Mouse (Mus musculus): ENCODE data around the gene Arpc2. TPM values are rescaled to one million over a fixed set of nuclear protein-coding genes. Genes with fewer than 3 reads are reported as not detected.
A peak's percentile ranks its signal among the peaks of the same experiment; 100 is the strongest.

The Arpc2 gene
- polyA plus RNA-seq, 1 experiment = 214 TPM

- Histone ChIP-seq H3K4me3 (no peak overlapping the region), H3K4me2 (ENCODE audit: low read depth) (peak overlapping the region; percentile 85), H3ac (ENCODE audit: control insufficient read depth, insufficient read length) (no peak overlapping the region)
These were observed 62.4 kb downstream of the Arpc2 start for GRCm38 (mm10) chr1:74298157-74298750.

GRCm38 (mm10) chr1:74298996-74299395 is 63.1 kb downstream of the Arpc2 start:
- TF ChIP-seq POLR2A (IDR thresholded peaks at IDR 0.05; ENCODE audit: insufficient read length, low read depth) (peak; percentile 47), USF1 (IDR thresholded peaks at IDR 0.05; ENCODE audit: low read depth) (no peak), SRF (IDR thresholded peaks at IDR 0.05; ENCODE audit: control insufficient read depth, insufficient read length, low read depth) (no peak), POLR2AphosphoS2 (IDR thresholded peaks at IDR 0.05; ENCODE audit: insufficient read length, low read depth) (peak; percentile 72), MAX (IDR thresholded peaks at IDR 0.05; ENCODE audit: low read depth) (no peak)
- no peaks in the 10 kb centered on the region for H3K27me3 ChIP-seq (ENCODE audit: control insufficient read depth, insufficient read depth, insufficient read length)
- H3K36me3 ChIP-seq (ENCODE audit: control insufficient read depth, insufficient read depth) = peaks cover under 1% of the 10 kb centered on the region
- peaks cover 62% of the 10 kb centered on the region for H3K79me2 ChIP-seq (ENCODE audit: control insufficient read depth, insufficient read depth)
- peak overlapping the region; percentile 85 for H3K4me2 ChIP-seq (ENCODE audit: low read depth)
- H3K4me3 ChIP-seq = peak overlapping the region; percentile 2
- no peak overlapping the region for H3ac ChIP-seq (ENCODE audit: control insufficient read depth, insufficient read length)

More at GRCm38 (mm10) chr1:74298157-74298750, 62.4 kb downstream of the Arpc2 start:
- Histone ChIP-seq H3K36me3 (ENCODE audit: control insufficient read depth, insufficient read depth) (peaks cover 8% of the 10 kb centered on the region), H3K79me2 (ENCODE audit: control insufficient read depth, insufficient read depth) (peaks cover 65% of the 10 kb centered on the region), H3K27me3 (ENCODE audit: control insufficient read depth, insufficient read depth, insufficient read length) (no peaks in the 10 kb centered on the region)
- TF ChIP-seq SRF (IDR thresholded peaks at IDR 0.05; ENCODE audit: control insufficient read depth, insufficient read length, low read depth) (no peak), POLR2AphosphoS2 (IDR thresholded peaks at IDR 0.05; ENCODE audit: insufficient read length, low read depth) (no peak), MYOG (IDR thresholded peaks at IDR 0.05; ENCODE audit: control insufficient read depth in 1 of 3, insufficient read depth in 1 of 3, insufficient read length in 2 of 3, low read depth in 2 of 3) (no peak), MAX (IDR thresholded peaks at IDR 0.05; ENCODE audit: low read depth) (no peak), MYOD1 (IDR thresholded peaks at IDR 0.05; ENCODE audit: control insufficient read depth in 1 of 3, insufficient read length in 2 of 3, low read depth in 2 of 3) (no peak), E2F4 (IDR thresholded peaks at IDR 0.05; ENCODE audit: insufficient read depth) (no peak), TCF12 (IDR thresholded peaks at IDR 0.05; ENCODE audit: insufficient read depth, poor library complexity, severe bottlenecking) (no peak), TCF3 (IDR thresholded peaks at IDR 0.05; ENCODE audit: insufficient read length, low read depth) (no peak), REST (IDR thresholded peaks at IDR 0.05; ENCODE audit: insufficient read depth, insufficient read length) (no peak), POLR2A (IDR thresholded peaks at IDR 0.05; ENCODE audit: insufficient read length, low read depth) (no peak), CEBPB (IDR thresholded peaks at IDR 0.05; ENCODE audit: insufficient read depth, poor library complexity, severe bottlenecking) (no peak)

- Histone ChIP-seq H3ac (ENCODE audit: control insufficient read depth, insufficient read length) (no peak overlapping the region), H3K27me3 (ENCODE audit: control insufficient read depth, insufficient read depth, insufficient read length) (no peaks in the 10 kb centered on the region), H3K4me3 (no peak overlapping the region), H3K36me3 (ENCODE audit: control insufficient read depth, insufficient read depth) (no peaks in the 10 kb centered on the region), H3K4me2 (ENCODE audit: low read depth) (peak overlapping the region; percentile 97), H3K79me2 (ENCODE audit: control insufficient read depth, insufficient read depth) (peaks cover 61% of the 10 kb centered on the region)
- TF ChIP-seq SRF (IDR thresholded peaks at IDR 0.05; ENCODE audit: control insufficient read depth, insufficient read length, low read depth) (no peak), POLR2A (IDR thresholded peaks at IDR 0.05; ENCODE audit: insufficient read length, low read depth) (no peak), TCF3 (IDR thresholded peaks at IDR 0.05; ENCODE audit: insufficient read length, low read depth) (no peak), MYOD1 (IDR thresholded peaks at IDR 0.05; ENCODE audit: control insufficient read depth in 1 of 3, insufficient read length in 2 of 3, low read depth in 2 of 3) (no peak), MAX (IDR thresholded peaks at IDR 0.05; ENCODE audit: low read depth) (no peak), TCF12 (IDR thresholded peaks at IDR 0.05; ENCODE audit: insufficient read depth, poor library complexity, severe bottlenecking) (no peak), E2F4 (IDR thresholded peaks at IDR 0.05; ENCODE audit: insufficient read depth) (no peak), USF1 (IDR thresholded peaks at IDR 0.05; ENCODE audit: low read depth) (no peak)
These were observed 64.6 kb downstream of the Arpc2 start for GRCm38 (mm10) chr1:74300347-74301110.

GRCm38 (mm10) chr1:74302229-74302628 is 66.3 kb downstream of the Arpc2 start:
- Histone ChIP-seq H3ac (ENCODE audit: control insufficient read depth, insufficient read length) (no peak overlapping the region), H3K4me2 (ENCODE audit: low read depth) (peak overlapping the region; percentile 97), H3K27me3 (ENCODE audit: control insufficient read depth, insufficient read depth, insufficient read length) (no peaks in the 10 kb centered on the region), H3K4me3 (peak overlapping the region; percentile 84), H3K79me2 (ENCODE audit: control insufficient read depth, insufficient read depth) (peaks cover 61% of the 10 kb centered on the region), H3K36me3 (ENCODE audit: control insufficient read depth, insufficient read depth) (no peaks in the 10 kb centered on the region)
- TF ChIP-seq POLR2AphosphoS2 (IDR thresholded peaks at IDR 0.05; ENCODE audit: insufficient read length, low read depth) = no peak
- no peak for TF ChIP-seq MAX (IDR thresholded peaks at IDR 0.05; ENCODE audit: low read depth)
- no peak for TF ChIP-seq POLR2A (IDR thresholded peaks at IDR 0.05; ENCODE audit: insufficient read length, low read depth)
- TF ChIP-seq TCF12 (IDR thresholded peaks at IDR 0.05; ENCODE audit: insufficient read depth, poor library complexity, severe bottlenecking) = no peak
- no peak for TF ChIP-seq TCF3 (IDR thresholded peaks at IDR 0.05; ENCODE audit: insufficient read length, low read depth)
- no peak for TF ChIP-seq MYOG (IDR thresholded peaks at IDR 0.05; ENCODE audit: control insufficient read depth in 1 of 3, insufficient read depth in 1 of 3, insufficient read length in 2 of 3, low read depth in 2 of 3)
- no peak for TF ChIP-seq MYOD1 (IDR thresholded peaks at IDR 0.05; ENCODE audit: control insufficient read depth in 1 of 3, insufficient read length in 2 of 3, low read depth in 2 of 3)
- TF ChIP-seq USF1 (IDR thresholded peaks at IDR 0.05; ENCODE audit: low read depth) = no peak
- TF ChIP-seq SRF (IDR thresholded peaks at IDR 0.05; ENCODE audit: control insufficient read depth, insufficient read length, low read depth) = no peak
- no peak for TF ChIP-seq CEBPB (IDR thresholded peaks at IDR 0.05; ENCODE audit: insufficient read depth, poor library complexity, severe bottlenecking)
- TF ChIP-seq REST (IDR thresholded peaks at IDR 0.05; ENCODE audit: insufficient read depth, insufficient read length) = no peak
- TF ChIP-seq E2F4 (IDR thresholded peaks at IDR 0.05; ENCODE audit: insufficient read depth) = no peak

Measured in myocyte (in vitro differentiated cells).